Mouse (Mus musculus) embryonic fibroblast, embryonic 13.5 days (primary cell): ENCODE results near the gene Mospd1. TPM values are rescaled to one million over a fixed set of nuclear protein-coding genes. Genes with fewer than 3 reads are reported as not detected.

Source experiments
- H3K27ac ChIP-seq: 2 replicates; pipeline ENCODE4 v1.5.1; 2012; ENCODE audit warnings: low read length, control low read depth, inconsistent platforms; ENCODE audit not compliant: insufficient read depth
- H3K4me1 ChIP-seq: 2 replicates; pipeline ENCODE4 v1.6.1; 2011; ENCODE audit warnings: low read length; ENCODE audit not compliant: control insufficient read depth, insufficient read depth
- H3K4me3 ChIP-seq: 2 replicates; pipeline ENCODE4 v1.5.1; 2011; ENCODE audit warnings: mild to moderate bottlenecking, control low read depth, low read length; ENCODE audit not compliant: insufficient read depth
- CTCF ChIP-seq: IDR thresholded peaks from 2 replicates; pipeline ENCODE4 v1.5.1; 2011; ENCODE audit warnings: mild to moderate bottlenecking, control low read depth, low read length, moderate library complexity, borderline replicate concordance; ENCODE audit not compliant: insufficient read depth
- POLR2A ChIP-seq: IDR thresholded peaks from 2 replicates; pipeline ENCODE4 v1.6.1; 2011; ENCODE audit warnings: low read depth, mild to moderate bottlenecking, control low read depth, low read length, moderate library complexity
- polyA plus RNA-seq: library from polyadenylated mRNA; stranded (reverse); fragments of >200 nt; gene quantifications from 2 replicates; pipeline ENCODE4 v1.2.4, GENCODE M21; 2011; ENCODE audit warnings: low read depth; ENCODE audit not compliant: missing spikeins, insufficient read length

Gene Mospd1
- polyA plus RNA-seq = 21.4 and 29.6 TPM in 2 replicates

GRCm38 (mm10) chrX:53370366-53370740 lies at the start of gene Mospd1:
TSS of gene Mospd1 (minus strand) at chrX:53370502.
- TF ChIP-seq POLR2A (peak; percentile 97), CTCF (no peak)
- H3K4me1 ChIP-seq = no peaks in the 10 kb centered on the region
- peak within 1 kb of the TSS; percentile 52 for H3K27ac ChIP-seq
- H3K4me3 ChIP-seq = peak within 1 kb of the TSS; percentile 85

GRCm38 (mm10) chrX:53386362-53386761 lies 16.1 kb upstream of the Mospd1 start:
- TF ChIP-seq POLR2A (no peak), CTCF (no peak)
- Histone ChIP-seq H3K4me3 (no peak overlapping the region), H3K27ac (no peak overlapping the region), H3K4me1 (no peaks in the 10 kb centered on the region)

- TF ChIP-seq CTCF (no peak), POLR2A (no peak)
- no peak overlapping the region for H3K27ac ChIP-seq
- H3K4me1 ChIP-seq = no peaks in the 10 kb centered on the region
- H3K4me3 ChIP-seq = no peak overlapping the region
Measured at GRCm38 (mm10) chrX:53383122-53383521, 12.8 kb upstream of the Mospd1 start.

GRCm38 (mm10) chrX:53369534-53370365 lies 552 bp downstream of the Mospd1 start:
- H3K27ac ChIP-seq = no peak overlapping the region
- peak overlapping the region; percentile 85 for H3K4me3 ChIP-seq
- no peaks in the 10 kb centered on the region for H3K4me1 ChIP-seq
- TF ChIP-seq CTCF = no peak
- TF ChIP-seq POLR2A = no peak

GRCm38 (mm10) chrX:53364668-53365383 lies 5.5 kb downstream of the Mospd1 start:
- H3K4me1 ChIP-seq = no peaks in the 10 kb centered on the region

GRCm38 (mm10) chrX:53348374-53348773 lies 21.9 kb downstream of the Mospd1 start:
- no peak for TF ChIP-seq CTCF
- TF ChIP-seq POLR2A = no peak
- Histone ChIP-seq H3K4me3 (no peak overlapping the region), H3K27ac (no peak overlapping the region), H3K4me1 (no peaks in the 10 kb centered on the region)

More at GRCm38 (mm10) chrX:53364668-53365383, 5.5 kb downstream of the Mospd1 start:
- TF ChIP-seq POLR2A = no peak
- TF ChIP-seq CTCF = no peak
- no peak overlapping the region for H3K4me3 ChIP-seq
- no peak overlapping the region for H3K27ac ChIP-seq

GRCm38 (mm10) chrX:53341531-53341930 lies 28.8 kb downstream of the Mospd1 start:
- no peaks in the 10 kb centered on the region for H3K4me1 ChIP-seq
- H3K27ac ChIP-seq = no peak overlapping the region
- no peak overlapping the region for H3K4me3 ChIP-seq
- TF ChIP-seq POLR2A (no peak), CTCF (peak; percentile 46; the same call in 1 of the 2 replicates)

GRCm38 (mm10) chrX:53337355-53337754 lies 32.9 kb downstream of the Mospd1 start:
- Histone ChIP-seq H3K4me3 (no peak overlapping the region), H3K4me1 (no peaks in the 10 kb centered on the region), H3K27ac (no peak overlapping the region)
- no peak for TF ChIP-seq POLR2A
- TF ChIP-seq CTCF = no peak

GRCm38 (mm10) chrX:53330396-53330795 lies 39.9 kb downstream of the Mospd1 start:
- no peak for TF ChIP-seq CTCF
- no peak for TF ChIP-seq POLR2A
- H3K4me1 ChIP-seq = no peaks in the 10 kb centered on the region
- no peak overlapping the region for H3K4me3 ChIP-seq
- no peak overlapping the region for H3K27ac ChIP-seq

- Histone ChIP-seq H3K4me3 (no peak overlapping the region), H3K4me1 (no peaks in the 10 kb centered on the region), H3K27ac (no peak overlapping the region)
- TF ChIP-seq CTCF (no peak), POLR2A (no peak)
Measured at GRCm38 (mm10) chrX:53321111-53321510, 49.2 kb downstream of the Mospd1 start.
